In the genomic region with DNA sequence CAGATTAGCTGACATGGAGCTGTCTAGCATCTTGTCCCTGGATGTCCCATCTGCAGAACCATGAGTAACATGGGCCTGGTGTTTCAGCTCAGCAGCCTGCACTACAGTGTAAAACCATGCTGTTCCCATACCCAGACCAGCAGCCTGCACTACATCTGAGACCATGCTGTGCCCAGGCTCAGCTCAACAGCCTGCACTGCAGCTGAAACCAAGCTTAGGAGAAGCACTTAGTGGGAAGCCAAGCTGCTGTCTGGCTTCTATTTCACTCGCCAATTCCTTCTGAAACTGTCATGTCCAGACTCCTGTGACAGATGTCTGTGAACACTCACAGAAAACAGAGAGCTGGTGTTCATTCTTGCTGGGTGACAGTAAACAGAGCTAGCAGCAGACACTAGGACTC, we compare ENCODE assay signal across 19 mouse cellular contexts.
DNase-seq lines count a peak whose midpoint lies in the region; ATAC-seq and TF ChIP-seq lines count a peak whose summit lies in the region.
"Had no signal": no experiment of that assay in that cellular context is flagged by ENCODE, and none has a peak within 500 bp of the region (broad histone marks: within the 10 kb centered on the region; RNA-seq: fewer than 3 reads in every experiment).

No protein-coding gene starts in this region.

- H3K9ac ChIP-seq in heart, embryonic 15.5 days, result no peak overlapping the region
- H3K9ac ChIP-seq: neural tube, embryonic 13.5 days; stomach, embryonic 15.5 days had no signal

- peak; percentile 22 for DNase-seq in embryo, embryonic 10.5 days (ENCODE audit: low spot score)
- DNase-seq in embryo, embryonic 9.5 days (ENCODE audit: extremely low spot score), result no peak
- no peak for DNase-seq in heart, adult 9 months (ENCODE audit: low spot score in 2 of 2)
- DNase-seq in brain, embryonic 14.5 days (ENCODE audit: low read depth), result peak; percentile 44
- peak; percentile 67 for DNase-seq in layer of hippocampus, adult 9-11 months
- DNase-seq in frontal cortex, adult 2 months (ENCODE audit: extremely low spot score in 1 of 2, low spot score in 1 of 2), result no peak
- DNase-seq in urinary bladder, postnatal 14 days (ENCODE audit: low spot score), result no peak
- DNase-seq: adrenal gland, adult 8-10 months; cerebellum, postnatal 36 days; liver; lung, adult 2 months; thymus, postnatal 14 days had no signal

- H3K9me3 ChIP-seq in heart, embryonic 15.5 days (replicated peaks), result no peaks in the 10 kb centered on the region
- H3K9me3 ChIP-seq: neural tube, embryonic 13.5 days; stomach, embryonic 15.5 days had no signal

- no peak overlapping the region for H3K4me2 ChIP-seq in heart, embryonic 15.5 days
- H3K4me2 ChIP-seq: neural tube, embryonic 13.5 days; stomach, embryonic 15.5 days had no signal

- 18% methylated on average over 1 of the region's 1 CpGs for WGBS in heart, embryonic 15.5 days

- no peaks in the 10 kb centered on the region for H3K27me3 ChIP-seq in heart, embryonic 15.5 days
- H3K27me3 ChIP-seq: neural tube, embryonic 13.5 days; stomach, embryonic 15.5 days had no signal

- TF ChIP-seq POLR2A in brain, embryonic 14.5 days (IDR thresholded peaks at IDR 0.05; ENCODE audit: borderline replicate concordance, extremely low read depth, insufficient read depth, insufficient read length, poor library complexity, severe bottlenecking), result no peak

- no peak; the same call in 1 of the 2 replicates for ATAC-seq in heart, embryonic 15.5 days (replicated peaks; ENCODE audit: insufficient number of reproducible peaks, insufficient read depth, low FRiP score, low read depth)
- ATAC-seq: inflammation-experienced regulatory T-cells, adult 6 months had no signal

- no peak for TF ChIP-seq CTCF in brain, embryonic 14.5 days (IDR thresholded peaks at IDR 0.05; ENCODE audit: borderline replicate concordance, extremely low read depth, insufficient read depth, insufficient read length)

- peak overlapping the region; percentile 37; the same call in 1 of the 2 replicates for H3K27ac ChIP-seq in heart, embryonic 15.5 days
- H3K27ac ChIP-seq: kidney, postnatal 0 days; left cerebral cortex, adult 2 months; neural tube, embryonic 13.5 days; stomach, embryonic 15.5 days had no signal

- H3K4me3 ChIP-seq in heart, embryonic 15.5 days, result no peak overlapping the region
- H3K4me3 ChIP-seq: erythroblast, embryonic 14.5 days; left cerebral cortex, adult 2 months; neural tube, embryonic 13.5 days; stomach, embryonic 15.5 days had no signal

- H3K36me3 ChIP-seq in heart, embryonic 15.5 days, result no peaks in the 10 kb centered on the region
- H3K36me3 ChIP-seq: neural tube, embryonic 13.5 days; stomach, embryonic 15.5 days had no signal

- peaks cover 16% of the 10 kb centered on the region for H3K4me1 ChIP-seq in heart, embryonic 15.5 days (replicated peaks)
- H3K4me1 ChIP-seq: neural tube, embryonic 13.5 days; stomach, embryonic 15.5 days had no signal

Comparison
In these comparisons a context has a peak if more than half of its experiments do, and no peak if none do; other contexts are left out.
1. DNase-seq: peak in embryo, embryonic 10.5 days (single experiment), brain, embryonic 14.5 days (single experiment) and layer of hippocampus, adult 9-11 months (single experiment); none in embryo, embryonic 9.5 days (single experiment), heart, adult 9 months (0 of 2), frontal cortex, adult 2 months (0 of 2) and urinary bladder, postnatal 14 days (single experiment).